ENCODE assay signal across 8 mouse cellular contexts in genomic region chr1:21166287-21166733, GRCm38 (mm10). TPM values are rescaled to one million over a fixed set of nuclear protein-coding genes. Genes with fewer than 3 reads are reported as not detected.
DNase-seq lines count a peak whose midpoint lies in the region; ATAC-seq and TF ChIP-seq lines count a peak whose summit lies in the region.

No protein-coding gene starts in this region.

- TF ChIP-seq POLR2A in testis, adult 2 months (IDR thresholded peaks at IDR 0.05; ENCODE audit: control insufficient read depth, low read depth, low read length) = no peak

- peak overlapping the region; percentile 65 for H3K4me2 ChIP-seq in forebrain, embryonic 11.5 days (ENCODE audit: low read depth, low read length, severe bottlenecking)
- H3K4me2 ChIP-seq in heart, embryonic 16.5 days (ENCODE audit: low read depth, low read length) = peak overlapping the region; percentile 76
- peak overlapping the region; percentile 58 for H3K4me2 ChIP-seq in liver, embryonic 15.5 days
- peak overlapping the region; percentile 69 for H3K4me2 ChIP-seq in neural tube, embryonic 13.5 days

- DNase-seq in CD4-positive, CD25-positive, alpha-beta regulatory T cell, adult 2 months (ENCODE audit: low read depth, low spot score) = peak; percentile 84
- DNase-seq in brain, embryonic 18.5 days (ENCODE audit: low read depth, low spot score) = peak; percentile 74
- peak; percentile 91 for DNase-seq in forebrain, embryonic 11.5 days (ENCODE audit: low spot score)
- DNase-seq in kidney, postnatal 36 days = peak; percentile 89 to 94

- peak; percentile 67 for TF ChIP-seq CTCF in testis, adult 2 months (IDR thresholded peaks at IDR 0.05; ENCODE audit: control insufficient read depth, insufficient read depth, insufficient replicate concordance, low read depth, low read length)

- no peaks in the 10 kb centered on the region for H3K9me3 ChIP-seq in forebrain, embryonic 11.5 days (ENCODE audit: control insufficient read depth, low read length)
- no peaks in the 10 kb centered on the region for H3K9me3 ChIP-seq in heart, embryonic 16.5 days (replicated peaks; ENCODE audit: control insufficient read depth, low read length)
- H3K9me3 ChIP-seq in liver, embryonic 15.5 days (replicated peaks) = no peaks in the 10 kb centered on the region
- H3K9me3 ChIP-seq in neural tube, embryonic 13.5 days = no peaks in the 10 kb centered on the region

- no peaks in the 10 kb centered on the region for H3K27me3 ChIP-seq in forebrain, embryonic 11.5 days (ENCODE audit: control insufficient read depth, insufficient read depth, low read length)
- peaks cover 7% of the 10 kb centered on the region for H3K27me3 ChIP-seq in heart, embryonic 16.5 days (ENCODE audit: control insufficient read depth, insufficient read depth, low read length)
- peaks cover 3% of the 10 kb centered on the region; the same call in 1 of the 2 replicates for H3K27me3 ChIP-seq in liver, embryonic 15.5 days
- peaks cover 9% of the 10 kb centered on the region; the same call in 1 of the 2 replicates for H3K27me3 ChIP-seq in neural tube, embryonic 13.5 days
- H3K27me3 ChIP-seq in testis, adult 2 months (ENCODE audit: control insufficient read depth, insufficient read depth, low read length) = no peaks in the 10 kb centered on the region

- peak; percentile 95 for ATAC-seq in forebrain, embryonic 11.5 days (replicated peaks; ENCODE audit: low FRiP score)
- peak; percentile 93 for ATAC-seq in heart, embryonic 16.5 days (replicated peaks; ENCODE audit: extremely low read depth, insufficient read depth, low FRiP score)
- ATAC-seq in liver, embryonic 15.5 days (ENCODE audit: insufficient read depth) = 0 out of 2 replicates have a peak, but pooled peaks have one; percentile 58
- peak; percentile 99 for ATAC-seq in neural tube, embryonic 13.5 days (ENCODE audit: low read depth)

- no peak overlapping the region for H3K27ac ChIP-seq in forebrain, embryonic 11.5 days (ENCODE audit: low read depth, low read length)
- H3K27ac ChIP-seq in heart, embryonic 16.5 days (ENCODE audit: low read length) = no peak overlapping the region
- no peak overlapping the region for H3K27ac ChIP-seq in liver, embryonic 15.5 days (replicated peaks)
- H3K27ac ChIP-seq in neural tube, embryonic 13.5 days (replicated peaks) = 0 out of 2 replicates have a peak overlapping the region, but pooled peaks have one; percentile 13
- no peak overlapping the region for H3K27ac ChIP-seq in testis, adult 2 months (ENCODE audit: control insufficient read depth, insufficient read depth, low read depth, low read length)

- peak overlapping the region; percentile 58 for H3K9ac ChIP-seq in forebrain, embryonic 11.5 days (ENCODE audit: low read length)
- H3K9ac ChIP-seq in heart, embryonic 16.5 days (ENCODE audit: low read length) = peak overlapping the region; percentile 67
- H3K9ac ChIP-seq in liver, embryonic 15.5 days = no peak overlapping the region
- peak overlapping the region; percentile 67 for H3K9ac ChIP-seq in neural tube, embryonic 13.5 days

- H3K36me3 ChIP-seq in forebrain, embryonic 11.5 days (ENCODE audit: control insufficient read depth, insufficient read depth, low read length) = no peaks in the 10 kb centered on the region
- H3K36me3 ChIP-seq in heart, embryonic 16.5 days (ENCODE audit: control insufficient read depth, insufficient read depth) = no peaks in the 10 kb centered on the region
- no peaks in the 10 kb centered on the region for H3K36me3 ChIP-seq in liver, embryonic 15.5 days (replicated peaks)
- H3K36me3 ChIP-seq in neural tube, embryonic 13.5 days = no peaks in the 10 kb centered on the region
- no peaks in the 10 kb centered on the region for H3K36me3 ChIP-seq in testis, adult 2 months (ENCODE audit: control insufficient read depth, insufficient read depth, low read length)

- peak overlapping the region; percentile 31 for H3K4me3 ChIP-seq in forebrain, embryonic 11.5 days (ENCODE audit: low read depth, low read length)
- peak overlapping the region; percentile 54 for H3K4me3 ChIP-seq in heart, embryonic 16.5 days (ENCODE audit: low read length)
- H3K4me3 ChIP-seq in liver, embryonic 15.5 days (replicated peaks) = peak overlapping the region; percentile 32
- H3K4me3 ChIP-seq in neural tube, embryonic 13.5 days = peak overlapping the region; percentile 44
- H3K4me3 ChIP-seq in testis, adult 2 months (ENCODE audit: control insufficient read depth, low read depth, low read length) = peak overlapping the region; percentile 28

- H3K4me1 ChIP-seq in forebrain, embryonic 11.5 days (replicated peaks; ENCODE audit: control insufficient read depth, insufficient read depth, low read length) = no peaks in the 10 kb centered on the region
- H3K4me1 ChIP-seq in heart, embryonic 16.5 days (ENCODE audit: control insufficient read depth, insufficient read depth, low read length) = 0 out of 2 replicates have a peak, but pooled peaks cover 6% of the 10 kb centered on the region
- H3K4me1 ChIP-seq in liver, embryonic 15.5 days (replicated peaks) = no peaks in the 10 kb centered on the region
- peaks cover 14% of the 10 kb centered on the region for H3K4me1 ChIP-seq in neural tube, embryonic 13.5 days (replicated peaks)
- H3K4me1 ChIP-seq in testis, adult 2 months (ENCODE audit: control insufficient read depth, insufficient read depth, low read length) = peaks cover 8% of the 10 kb centered on the region

- 0% methylated on average over 15 of the region's 15 CpGs for WGBS in forebrain, embryonic 11.5 days
- WGBS in heart, embryonic 16.5 days = under 1% methylated on average over 15 of the region's 15 CpGs
- WGBS in liver, embryonic 15.5 days (ENCODE audit: insufficient replicate concordance) = 2% methylated on average over 15 of the region's 15 CpGs
- WGBS in neural tube, embryonic 13.5 days = 0% methylated on average over 15 of the region's 15 CpGs

RNA-seq across cellular contexts. Expression of gene Tmem14a, which starts 52.1 kb away (rescaled TPM):
- 10.9 and 12.1 TPM in 2 replicates for polyA plus RNA-seq in forebrain, embryonic 11.5 days (2014; fragmentation: Nextera tagmentation; extraction: Ambion mirVana)
- polyA plus RNA-seq in heart, embryonic 16.5 days (2015; fragmentation: Nextera tagmentation; extraction: Ambion mirVana) = 10.3 and 10.4 TPM in 2 replicates
- polyA plus RNA-seq in liver, embryonic 15.5 days (2015; fragmentation: Nextera tagmentation; extraction: Ambion mirVana) = 3.2 and 3.6 TPM in 2 replicates
- 18.6 and 20.2 TPM in 2 replicates for polyA plus RNA-seq in neural tube, embryonic 13.5 days (2015; fragmentation: Nextera tagmentation; extraction: Ambion mirVana)
- 0.74 and 1.1 TPM in 2 replicates for polyA plus RNA-seq in testis, adult 2 months (2012; rRNA removed)
